Mouse (Mus musculus) midbrain, embryonic 14.5 days (tissue): ENCODE data around the gene Enah. TPM values are rescaled to one million over a fixed set of nuclear protein-coding genes. Genes with fewer than 3 reads are reported as not detected.
A peak's percentile ranks its signal among the peaks of the same experiment; 100 is the strongest.

Experiments used
- ATAC-seq: fragments of 200-750 bp; cut with Nextera tagmentation; 2 replicates; pipeline ENCODE4 v1.8.0; 2017; ENCODE audit warnings: moderate number of reproducible peaks, moderate library complexity; ENCODE audit not compliant: low FRiP score, low TSS enrichment
- DNase-seq: peaks from one replicate; pipeline ENCODE4 v3.0.0-alpha.2; 2015
- H3K27ac ChIP-seq: fragments of 300-500 bp; sonication (generic); replicated peaks from 2 replicates; pipeline ENCODE4 v1.5.1; 2014; ENCODE audit warnings: mild to moderate bottlenecking, low read depth, low read length, moderate library complexity
- H3K27me3 ChIP-seq: fragments of 300-500 bp; sonication (generic); 2 replicates; pipeline ENCODE4 v1.6.1; 2014; ENCODE audit warnings: low read length, control low read depth, mixed read lengths; ENCODE audit not compliant: control insufficient read depth, insufficient read depth
- H3K36me3 ChIP-seq: fragments of 300-500 bp; sonication (generic); 2 replicates; pipeline ENCODE4 v1.6.1; 2014; ENCODE audit warnings: low read length, control low read depth; ENCODE audit not compliant: control insufficient read depth, insufficient read depth
- H3K4me1 ChIP-seq: fragments of 300-500 bp; sonication (generic); 2 replicates; pipeline ENCODE4 v1.6.1; 2014; ENCODE audit warnings: mild to moderate bottlenecking, antibody characterized with exemption, low read length, control low read depth; ENCODE audit not compliant: control insufficient read depth, insufficient read depth
- H3K4me2 ChIP-seq: fragments of 300-500 bp; sonication (generic); 2 replicates; pipeline ENCODE4 v1.6.1; 2014; ENCODE audit warnings: mild to moderate bottlenecking, low read length, moderate library complexity
- H3K4me3 ChIP-seq: fragments of 300-500 bp; sonication (generic); replicated peaks from 2 replicates; pipeline ENCODE4 v1.5.1; 2014; ENCODE audit warnings: low read depth, low read length
- H3K9ac ChIP-seq: fragments of 300-500 bp; sonication (generic); replicated peaks from 2 replicates; pipeline ENCODE4 v1.6.1; 2014; ENCODE audit warnings: mild to moderate bottlenecking, low read length, moderate library complexity
- H3K9me3 ChIP-seq: fragments of 300-500 bp; sonication (generic); 2 replicates; pipeline ENCODE4 v1.6.1; 2016; ENCODE audit warnings: low read length, control low read depth, mixed read lengths; ENCODE audit not compliant: control insufficient read depth
- WGBS: fragments of 180-500 bp; shearing (Covaris S2); extraction: QIAGEN DNeasy Blood & Tissue Kit; methylation state at CpG from one replicate; pipeline ENCODE4 v1.1.7; 2014; 5-methylcytosine and 5-hydroxymethylcytosine counted together
- polyA plus RNA-seq: library from polyadenylated mRNA; unstranded; fragments of >200 nt; fragmentation: Nextera tagmentation; extraction: Ambion mirVana; gene quantifications from 2 replicates; pipeline ENCODE4 v1.2.1, GENCODE M21; 2014

The Enah gene
- polyA plus RNA-seq, 1 experiment from 2014 or later: 42.9 TPM

DNA sequence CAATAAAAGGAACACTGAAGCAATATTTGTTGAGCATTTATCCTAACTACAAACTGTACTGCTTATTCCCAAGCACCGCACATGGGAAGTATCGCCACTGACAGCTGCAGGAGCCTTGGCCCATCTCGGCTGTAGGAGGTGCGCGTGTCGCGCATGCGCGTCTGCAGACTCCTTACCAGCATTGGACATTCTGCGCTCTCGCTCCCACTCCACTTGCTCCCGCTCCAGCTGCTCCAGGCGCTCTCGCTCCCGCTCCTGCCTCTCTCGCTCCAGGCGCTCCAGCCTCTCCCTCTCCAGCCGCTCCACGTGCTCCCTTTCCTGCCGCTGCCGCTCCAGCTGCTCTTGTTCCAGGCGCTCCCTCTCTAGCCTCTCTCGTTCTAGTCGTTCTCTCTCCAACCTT, 96.4 kb downstream of the Enah start:
- no peak for ATAC-seq
- DNase-seq: peak; percentile 54
- no peaks in the 10 kb centered on the region for H3K4me1 ChIP-seq
- WGBS: 84% methylated on average over 24 of the region's 24 CpGs
- no peaks in the 10 kb centered on the region for H3K27me3 ChIP-seq
- no peak overlapping the region for H3K9ac ChIP-seq
- H3K36me3 ChIP-seq: peaks cover 27% of the 10 kb centered on the region
- H3K4me2 ChIP-seq: no peak overlapping the region
- H3K9me3 ChIP-seq: no peaks in the 10 kb centered on the region
- H3K27ac ChIP-seq: no peak overlapping the region
- no peak overlapping the region for H3K4me3 ChIP-seq

DNA sequence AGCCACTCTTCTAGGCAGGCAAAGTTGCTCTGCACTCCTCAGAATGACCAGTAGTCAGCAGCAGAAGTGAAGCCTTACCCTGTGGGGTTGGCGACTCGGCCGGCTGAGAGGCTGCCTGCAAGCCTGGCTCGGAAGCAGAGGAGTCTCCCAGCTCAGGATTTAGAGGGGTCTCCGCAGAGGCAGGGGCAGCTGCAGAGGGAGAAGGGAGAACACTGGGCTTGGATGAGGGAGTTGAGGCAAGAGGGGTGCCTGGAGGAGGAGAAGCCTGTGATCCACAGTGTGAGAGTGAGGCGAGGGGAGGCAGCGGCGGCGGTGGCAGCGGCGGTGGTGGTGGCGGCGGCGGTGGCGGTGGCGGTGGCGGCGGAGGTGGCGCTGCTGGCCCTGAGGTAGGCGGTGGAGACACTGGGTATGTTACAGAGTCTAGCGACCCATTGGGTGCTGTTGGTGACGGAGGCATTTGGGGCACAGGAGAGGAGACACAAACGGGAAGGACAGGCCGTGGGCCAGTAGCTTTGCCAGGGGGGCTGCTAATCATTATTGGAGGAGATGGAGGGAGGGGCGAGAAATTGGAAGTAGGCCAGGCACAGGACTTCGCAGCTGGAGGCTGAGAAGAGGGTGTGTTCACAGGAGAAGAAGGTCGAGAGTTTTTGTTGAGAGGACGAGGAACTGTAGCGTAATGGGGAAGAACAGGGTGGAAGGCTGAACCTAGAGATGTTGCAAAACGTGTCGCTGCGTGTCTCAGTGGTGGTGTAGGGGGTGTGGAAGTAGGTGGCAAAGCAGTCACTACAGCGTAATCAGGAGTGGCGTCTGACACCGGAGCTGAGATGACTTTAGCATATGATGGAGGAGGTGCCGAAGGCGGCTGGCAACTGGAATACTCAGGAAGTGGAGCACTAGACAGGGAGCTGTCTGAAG, 98.0 kb downstream of the Enah start:
- WGBS: 79% methylated on average over 33 of the region's 37 CpGs
- Histone ChIP-seq H3K36me3 (peaks cover 36% of the 10 kb centered on the region), H3K4me1 (no peaks in the 10 kb centered on the region), H3K4me2 (no peak overlapping the region), H3K9ac (no peak overlapping the region), H3K9me3 (no peaks in the 10 kb centered on the region), H3K27ac (no peak overlapping the region), H3K4me3 (no peak overlapping the region), H3K27me3 (no peaks in the 10 kb centered on the region)
- peak; percentile 30 for DNase-seq
- no peak for ATAC-seq

DNA sequence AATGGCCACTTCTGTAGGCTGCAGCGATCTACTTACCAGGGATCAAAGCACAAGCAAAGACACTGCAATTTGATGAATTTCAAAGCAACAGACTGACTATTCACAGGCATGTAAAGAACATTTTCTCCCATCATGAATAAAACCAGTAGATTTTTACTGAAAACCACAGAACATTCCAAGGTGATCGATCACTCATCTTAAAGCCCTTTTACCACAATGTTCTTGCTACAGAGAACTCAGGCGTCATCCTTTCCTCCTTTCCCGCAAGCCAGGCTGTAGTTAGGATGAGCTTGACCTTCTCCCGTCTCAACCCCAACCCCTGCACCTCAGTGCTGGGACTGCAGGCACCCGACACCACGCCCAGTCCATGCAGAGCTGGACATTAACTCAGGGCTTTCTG, 107.9 kb downstream of the Enah start:
- Histone ChIP-seq H3K36me3 (peaks cover 33% of the 10 kb centered on the region), H3K9ac (no peak overlapping the region), H3K4me2 (no peak overlapping the region), H3K4me3 (no peak overlapping the region), H3K9me3 (no peaks in the 10 kb centered on the region), H3K4me1 (no peaks in the 10 kb centered on the region), H3K27ac (no peak overlapping the region), H3K27me3 (no peaks in the 10 kb centered on the region)
- DNase-seq: no peak
- ATAC-seq: no peak
- 94% methylated on average over 7 of the region's 7 CpGs for WGBS

GRCm38 (mm10) chr1:181901706-181902373, 118.0 kb downstream of the Enah start:
- Histone ChIP-seq H3K27ac (peak overlapping the region; percentile 55), H3K4me1 (peaks cover 12% of the 10 kb centered on the region), H3K36me3 (peaks cover 26% of the 10 kb centered on the region), H3K4me2 (0 out of 2 replicates have a peak overlapping the region, but pooled peaks have one; percentile 4), H3K9me3 (no peaks in the 10 kb centered on the region), H3K4me3 (no peak overlapping the region), H3K27me3 (no peaks in the 10 kb centered on the region), H3K9ac (no peak overlapping the region)
- 19% methylated on average over 11 of the region's 11 CpGs for WGBS
- DNase-seq (peak; percentile 64), ATAC-seq (no peak; the same call in 1 of the 2 replicates)

DNA sequence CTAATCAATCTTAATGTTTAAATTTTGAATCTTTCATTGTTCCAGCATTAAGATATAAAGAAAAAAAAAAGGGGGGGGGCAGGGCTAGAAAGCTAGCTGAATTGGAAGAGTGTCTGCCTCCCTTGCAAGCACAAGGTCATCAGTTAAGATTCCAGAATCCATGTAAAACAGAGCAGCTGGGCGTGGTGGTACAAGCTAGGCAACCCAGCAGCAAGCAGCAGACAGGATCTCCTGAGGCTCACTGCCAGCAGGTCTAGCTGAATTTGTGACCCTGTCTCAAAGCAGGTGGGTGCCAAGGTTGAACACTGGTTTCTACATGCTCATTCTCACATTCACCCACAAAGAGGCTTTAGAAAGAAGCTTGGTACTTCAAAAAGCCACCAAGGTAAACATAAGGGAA, 118.9 kb downstream of the Enah start:
- H3K9me3 ChIP-seq: no peaks in the 10 kb centered on the region

DNA sequence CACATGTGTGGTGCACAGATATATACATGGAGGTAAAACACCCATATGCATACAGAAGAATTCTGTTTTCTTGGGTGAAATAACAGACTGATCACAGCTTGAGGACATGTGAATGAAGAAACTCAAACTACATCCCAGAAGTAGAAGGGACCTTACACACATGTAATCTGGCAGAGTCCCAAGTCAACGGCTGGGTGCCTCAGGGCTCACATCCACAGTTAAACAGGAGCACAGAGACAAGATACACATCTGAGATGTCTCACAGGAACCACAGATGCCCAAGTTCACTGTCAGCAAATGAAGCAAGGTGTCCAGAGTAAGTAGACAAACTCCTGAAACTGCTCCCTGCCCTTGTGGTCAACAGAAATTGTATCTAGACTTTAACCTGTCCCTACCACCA, 120.8 kb downstream of the Enah start:
- peaks cover 6% of the 10 kb centered on the region; the same call in 1 of the 2 replicates for H3K36me3 ChIP-seq
- peaks cover 12% of the 10 kb centered on the region for H3K4me1 ChIP-seq
- no peak overlapping the region for H3K4me3 ChIP-seq
- no peak overlapping the region for H3K27ac ChIP-seq
- 81% methylated on average over 1 of the region's 1 CpGs for WGBS
- H3K27me3 ChIP-seq: no peaks in the 10 kb centered on the region
- no peak for ATAC-seq
- no peak overlapping the region for H3K4me2 ChIP-seq
- no peak for DNase-seq
- no peaks in the 10 kb centered on the region for H3K9me3 ChIP-seq
- no peak overlapping the region for H3K9ac ChIP-seq

More for the DNA sequence above, 118.9 kb downstream of the Enah start:
- H3K36me3 ChIP-seq: peaks cover 19% of the 10 kb centered on the region
- peaks cover 12% of the 10 kb centered on the region for H3K4me1 ChIP-seq
- 47% methylated on average over 1 of the region's 1 CpGs for WGBS
- H3K4me2 ChIP-seq: no peak overlapping the region
- H3K27ac ChIP-seq: no peak overlapping the region
- no peaks in the 10 kb centered on the region for H3K27me3 ChIP-seq
- no peak for ATAC-seq
- H3K9ac ChIP-seq: no peak overlapping the region
- DNase-seq: no peak
- H3K4me3 ChIP-seq: no peak overlapping the region

GRCm38 (mm10) chr1:181896991-181897390, 122.8 kb downstream of the Enah start:
- DNase-seq (no peak), ATAC-seq (no peak)
- Histone ChIP-seq H3K27ac (no peak overlapping the region), H3K27me3 (no peaks in the 10 kb centered on the region), H3K4me1 (peaks cover 6% of the 10 kb centered on the region; the same call in 1 of the 2 replicates), H3K4me2 (no peak overlapping the region), H3K9ac (no peak overlapping the region), H3K9me3 (no peaks in the 10 kb centered on the region), H3K36me3 (no peaks in the 10 kb centered on the region), H3K4me3 (no peak overlapping the region)
- 93% methylated on average over 10 of the region's 10 CpGs for WGBS

DNA sequence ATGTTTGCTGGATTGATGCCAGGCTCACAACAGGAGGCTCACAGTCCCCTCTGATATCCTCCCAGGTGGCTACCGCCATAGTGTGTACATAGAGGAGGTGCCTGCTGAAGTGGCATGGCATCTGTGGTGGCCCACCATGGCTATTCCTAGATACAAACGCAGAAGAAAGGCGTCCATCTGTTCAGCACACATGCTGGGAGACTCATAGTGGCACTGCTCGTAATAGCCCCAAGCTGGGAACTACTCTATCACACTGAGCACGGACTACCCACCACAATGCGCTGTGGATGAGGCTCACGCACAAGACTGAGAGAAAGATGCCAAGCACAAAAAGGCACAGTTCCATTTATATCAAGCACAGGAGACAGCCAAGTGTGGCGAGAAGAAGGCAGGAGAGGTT, 126.1 kb downstream of the Enah start:
- no peaks in the 10 kb centered on the region for H3K9me3 ChIP-seq
- WGBS: 71% methylated on average over 8 of the region's 8 CpGs
- H3K27ac ChIP-seq: no peak overlapping the region
- no peak overlapping the region for H3K4me2 ChIP-seq
- H3K4me1 ChIP-seq: no peaks in the 10 kb centered on the region
- ATAC-seq (no peak), DNase-seq (no peak)
- no peak overlapping the region for H3K9ac ChIP-seq
- no peaks in the 10 kb centered on the region for H3K36me3 ChIP-seq
- H3K27me3 ChIP-seq: no peaks in the 10 kb centered on the region
- H3K4me3 ChIP-seq: no peak overlapping the region
